Mouse (Mus musculus) heart, adult 2 months (tissue): ENCODE data around the gene Kdm1b.

Experiments
- CTCF ChIP-seq: fragments of 200-600 bp; IDR thresholded peaks from 2 replicates; pipeline ENCODE4 v1.8.1; 2022; ENCODE audit warnings: antibody characterized with exemption, mild to moderate bottlenecking, moderate library complexity
- EP300 ChIP-seq: fragments of 200-500 bp; IDR thresholded peaks from 2 replicates; pipeline ENCODE4 v1.6.1; 2011; ENCODE audit warnings: low read depth, low read length, control low read depth; ENCODE audit not compliant: insufficient read depth
- POLR2A ChIP-seq: fragments of 200-500 bp; IDR thresholded peaks from 2 replicates; pipeline ENCODE4 v1.6.1; 2011; ENCODE audit warnings: mild to moderate bottlenecking, low read depth, low read length, control low read depth; ENCODE audit not compliant: insufficient read depth

GRCm38 (mm10) chr13:47100587-47100986 is 57.3 kb downstream of the Kdm1b start:
- TF ChIP-seq CTCF (no peak), POLR2A (no peak), EP300 (no peak)
